Mouse (Mus musculus) frontal cortex, postnatal 36 days (tissue): Measurements from ENCODE around the gene Olfr1089.

Experiments used
- DNase-seq, 2 experiments: peaks; one replicate each; pipeline ENCODE4 v3.0.0; 2022; ENCODE audit warnings: low spot score in 2 of 2

The Olfr1089 gene

GRCm38 (mm10) chr2:86733601-86734000 lies at the start of gene Olfr1089:
Gene Olfr1089 (minus strand): TSS chr2:86733701.
- no peak for DNase-seq

DNA sequence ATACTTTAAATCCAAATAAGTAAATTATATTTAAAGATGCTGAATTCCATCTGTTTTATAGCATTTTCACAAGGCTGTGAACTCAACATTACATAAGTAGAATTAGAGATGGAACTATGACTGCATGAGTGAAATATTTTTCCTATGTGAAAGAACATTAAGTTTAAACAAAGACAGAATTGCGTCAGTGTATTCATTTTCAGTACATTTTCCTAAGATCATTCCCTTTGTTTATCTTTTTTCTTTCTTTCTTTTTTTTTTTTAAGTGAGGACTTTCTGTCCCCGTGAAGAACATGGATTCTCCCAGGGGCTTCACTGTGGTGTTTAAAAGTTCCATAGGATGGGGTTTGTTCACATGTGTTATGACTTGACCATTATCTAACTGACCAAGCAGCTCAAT lies 48.7 kb upstream of the Olfr1089 start, which contains the start of gene Olfr1093:
Gene Olfr1093 (plus strand): TSS at position 301 of the 400 bp plus-strand sequence.
- no peak for DNase-seq

- DNase-seq: peak; percentile 24 to 34
Measured at GRCm38 (mm10) chr2:86761050-86761449, 27.5 kb upstream of the Olfr1089 start.

GRCm38 (mm10) chr2:86758893-86759292 lies 25.4 kb upstream of the Olfr1089 start, which contains the start of gene Olfr1090:
Gene Olfr1090 (minus strand): TSS chr2:86758993.
- no peak for DNase-seq

DNA sequence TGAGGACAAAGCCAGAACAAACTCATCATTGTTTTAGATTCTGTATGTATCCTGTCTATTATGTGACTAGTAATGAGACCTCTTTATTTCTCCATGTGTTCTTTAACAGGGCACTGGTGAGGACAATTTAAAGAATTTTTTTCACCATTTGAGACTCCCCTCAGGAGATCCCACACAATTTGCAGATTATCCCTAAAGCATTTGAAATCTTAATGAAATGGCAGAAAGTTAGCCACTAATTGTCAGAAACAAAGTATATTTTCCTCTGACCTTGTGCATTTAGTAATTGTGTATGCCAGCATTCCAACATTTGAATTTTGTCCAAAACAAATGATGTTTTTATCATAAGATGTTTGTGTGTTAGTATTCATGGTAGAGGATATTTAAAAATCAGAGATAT lies 35.2 kb downstream of the Olfr1089 start, which contains the start of gene Olfr1087:
Gene Olfr1087 (minus strand): TSS at position 101 of the 400 bp plus-strand sequence.
- no peak for DNase-seq
